Mouse (Mus musculus): Measurements from ENCODE around the gene Trim43c. TPM values are rescaled to one million over a fixed set of nuclear protein-coding genes. Genes with fewer than 3 reads are reported as not detected.

The Trim43c gene
- not detected for polyA plus RNA-seq (2017; shearing (Covaris generic))

GRCm38 (mm10) chr9:88838864-88839263 lies at the start of gene Trim43c:
Trim43c (plus strand) TSS chr9:88839164.

Other genes with a start within 250 kb of the Trim43c start
- gene Mthfsl, start 118.9 kb upstream of the Trim43c start, polyA plus RNA-seq (2017; shearing (Covaris generic)) = 93.4 TPM
- gene Bcl2a1d, start 107.2 kb upstream of the Trim43c start, polyA plus RNA-seq (2017; shearing (Covaris generic)) = 36.5 TPM
- 0.24 TPM for gene Bcl2a1a, start 117.7 kb downstream of the Trim43c start, polyA plus RNA-seq (2017; shearing (Covaris generic))